Mouse (Mus musculus): Measurements from ENCODE around the gene Spic.

- no peak for TF ChIP-seq CTCF (IDR thresholded peaks at IDR 0.05; ENCODE audit: extremely low read depth, insufficient read depth, insufficient read length, insufficient replicate concordance)
- TF ChIP-seq POLR2A (IDR thresholded peaks at IDR 0.05; ENCODE audit: low read depth, low read length) = no peak
These were observed 54.0 kb downstream of the Spic start for GRCm38 (mm10) chr10:88630663-88631329.

All from spleen, adult 2 months (tissue).